Mouse (Mus musculus) left cerebral cortex, adult 18-20 months (tissue): ENCODE measurements at regions not wholly inside any gene's neighbourhood (a gene's known extent, or its start where the extent isn't known, plus 50 kb on each side); places are given as distances from the start of the nearest gene placed in this dataset.
"Not testable (repeated sequence)": the region's sequence is repeated elsewhere in the genome, so short reads cannot be mapped to it uniquely, and the experiment has no call there.

Experiments used
- DNase-seq, 2 experiments: peaks; one replicate each; pipeline ENCODE4 v3.0.0; 2021 to 2022; ENCODE audit warnings: low spot score in 2 of 2, mixed read lengths in 1 of 2

DNA sequence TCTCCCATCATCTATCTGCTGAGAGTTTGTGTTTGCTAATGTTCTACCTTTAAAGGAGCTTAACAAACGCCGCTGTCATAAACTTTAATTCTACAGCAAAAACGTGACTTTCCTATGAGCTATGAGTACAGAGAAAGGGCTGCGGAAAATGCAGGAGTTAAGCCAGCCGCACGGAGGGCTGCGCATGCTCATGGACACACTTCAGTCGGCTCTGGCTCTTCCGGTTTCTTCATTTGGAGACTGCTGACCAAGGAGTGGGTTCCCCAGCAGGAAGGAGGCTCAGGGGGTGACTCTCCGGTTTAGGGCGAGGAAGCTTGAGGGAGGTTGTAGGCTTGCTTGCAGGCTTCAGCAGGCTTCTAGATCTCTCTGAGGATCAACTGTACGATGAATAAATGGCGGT, 59.3 kb downstream of the Sox2 start:
- no peak for DNase-seq

DNA sequence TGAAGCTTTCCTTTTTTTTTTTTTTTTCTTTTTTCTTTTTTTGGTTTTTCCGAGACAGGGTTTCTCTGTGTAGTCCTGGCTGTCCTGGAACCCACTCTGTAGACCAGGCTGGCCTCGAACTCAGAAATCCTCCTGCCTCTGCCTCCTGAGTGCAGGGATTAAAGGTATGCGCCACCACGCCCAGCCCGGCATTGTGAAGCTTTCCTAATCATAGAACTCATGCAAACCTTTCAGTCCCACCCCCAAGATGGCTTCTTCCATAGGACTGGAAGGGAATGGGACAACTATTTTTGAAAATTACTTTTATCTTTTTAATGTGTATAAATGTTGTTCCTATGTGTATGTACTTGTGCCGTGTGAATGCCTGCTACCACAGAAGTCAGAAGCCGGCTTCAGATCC, 61.9 kb downstream of the Sox2 start:
- DNase-seq = not testable (repeated sequence)

DNA sequence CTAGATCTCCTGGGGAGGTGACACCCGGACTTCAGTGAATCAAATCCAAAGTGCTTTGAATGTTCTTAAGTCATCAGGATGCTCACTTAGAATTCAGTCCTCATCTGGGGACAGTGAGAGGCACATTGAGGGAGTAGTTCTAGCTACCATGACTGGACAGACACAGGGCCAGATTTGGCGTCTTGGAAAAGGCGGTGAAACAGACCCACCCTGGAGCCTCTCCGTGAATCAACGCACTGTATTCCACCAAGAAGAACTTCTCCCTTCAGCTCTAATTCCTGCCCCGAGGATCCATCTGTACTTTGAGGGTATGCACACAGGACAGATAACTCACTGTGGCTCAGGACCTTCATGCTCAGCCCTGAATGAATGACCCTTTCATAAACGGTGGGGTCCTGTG, 72.3 kb downstream of the Sox2 start:
- no peak for DNase-seq

DNA sequence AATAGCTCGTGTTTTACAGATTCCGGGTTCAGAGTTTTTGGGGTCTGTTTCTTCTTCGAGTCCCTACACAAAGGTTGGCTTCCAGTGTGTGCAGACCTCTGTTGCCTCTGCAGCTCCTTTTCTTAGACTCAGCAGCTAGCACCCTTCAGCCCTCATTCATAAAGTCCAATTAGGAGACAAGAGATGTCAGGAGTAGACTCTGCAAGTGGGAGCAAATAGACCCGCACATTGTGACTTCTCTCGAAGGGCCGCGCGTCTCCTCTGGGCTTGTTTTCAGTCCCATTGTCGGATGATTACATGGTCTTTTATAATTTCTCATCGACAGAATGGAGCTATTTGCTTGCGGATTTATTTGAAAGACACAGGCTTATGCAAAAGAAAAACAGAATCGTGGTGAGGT, 76.8 kb downstream of the Sox2 start:
- no peak for DNase-seq

DNA sequence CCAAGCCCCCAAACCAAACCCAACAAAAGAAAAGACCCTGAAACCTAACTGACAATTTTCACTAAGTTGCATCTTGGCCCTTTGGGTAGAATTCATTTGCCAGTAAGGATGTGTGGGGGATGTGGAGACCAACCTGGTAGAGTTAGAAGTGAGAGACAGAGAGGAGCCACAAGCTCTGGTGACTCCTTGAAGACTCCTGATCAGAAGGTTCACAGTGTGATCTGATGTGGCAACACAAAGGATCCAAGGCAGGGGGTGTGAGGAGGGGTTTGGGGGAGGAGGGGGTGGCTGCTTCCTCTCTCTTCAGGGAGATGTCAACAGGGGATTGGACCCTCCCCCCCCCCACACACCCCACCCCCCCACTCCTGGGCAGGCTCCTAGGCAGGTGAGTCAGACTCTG, 78.1 kb downstream of the Sox2 start:
- no peak for DNase-seq

DNA sequence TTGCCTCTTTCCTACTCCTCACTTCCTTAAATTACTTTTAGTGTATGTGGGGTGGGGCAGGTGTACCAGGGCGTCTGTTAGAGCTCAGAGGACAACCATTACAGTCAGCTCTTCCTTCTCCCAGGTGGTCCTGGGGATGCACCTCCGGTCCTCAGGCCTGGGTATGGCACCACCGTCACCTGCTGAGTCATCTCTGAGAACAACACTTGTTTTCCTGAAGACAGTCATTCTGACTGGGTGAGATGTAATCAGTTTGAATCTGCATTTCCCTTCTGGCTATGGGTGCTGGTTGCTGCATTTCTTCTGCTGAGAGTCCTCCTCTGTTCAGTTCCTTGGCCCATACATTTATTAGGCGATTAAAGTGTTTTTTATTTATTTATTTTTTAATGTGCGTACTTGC, 84.8 kb downstream of the Sox2 start:
- no peak for DNase-seq

DNA sequence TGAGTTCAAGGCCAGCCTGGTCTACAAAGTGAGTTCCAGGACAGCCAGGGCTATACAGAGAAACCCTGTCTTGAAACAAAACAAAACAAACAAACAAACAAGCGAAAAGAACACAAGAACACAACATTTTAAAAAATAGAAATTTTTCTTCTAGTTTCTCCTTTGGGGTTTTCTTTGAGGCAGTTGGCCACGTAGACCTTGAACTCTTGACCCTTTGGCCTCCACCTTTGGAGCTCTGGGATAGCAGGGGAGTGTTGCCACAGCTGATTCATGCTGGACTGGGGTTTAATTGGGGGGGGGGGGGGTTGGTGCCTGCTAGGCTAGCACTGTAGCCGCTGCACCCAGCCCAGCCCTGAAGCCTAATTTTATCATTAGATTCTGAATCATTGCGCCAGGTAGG, 87.8 kb downstream of the Sox2 start:
- no peak for DNase-seq

DNA sequence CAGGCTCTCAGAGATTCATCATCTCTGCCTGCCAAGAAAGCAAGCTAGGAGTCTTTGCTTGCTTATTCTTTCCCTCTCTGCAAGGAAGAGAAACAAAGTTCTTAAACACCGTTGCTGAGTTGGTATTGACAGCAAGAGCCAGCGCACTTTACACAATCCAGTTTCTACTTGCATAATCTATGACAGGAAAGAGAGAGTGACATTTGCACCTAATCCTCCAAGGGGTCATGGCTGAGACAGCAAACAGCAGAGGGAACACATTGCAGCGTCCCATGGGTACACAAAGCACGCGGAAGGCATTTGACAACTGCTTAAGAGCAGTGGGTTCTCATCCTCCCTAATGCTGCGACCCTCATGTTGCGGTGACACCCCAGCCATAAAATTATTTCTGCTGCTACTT, 88.7 kb downstream of the Sox2 start:
- no peak for DNase-seq

DNA sequence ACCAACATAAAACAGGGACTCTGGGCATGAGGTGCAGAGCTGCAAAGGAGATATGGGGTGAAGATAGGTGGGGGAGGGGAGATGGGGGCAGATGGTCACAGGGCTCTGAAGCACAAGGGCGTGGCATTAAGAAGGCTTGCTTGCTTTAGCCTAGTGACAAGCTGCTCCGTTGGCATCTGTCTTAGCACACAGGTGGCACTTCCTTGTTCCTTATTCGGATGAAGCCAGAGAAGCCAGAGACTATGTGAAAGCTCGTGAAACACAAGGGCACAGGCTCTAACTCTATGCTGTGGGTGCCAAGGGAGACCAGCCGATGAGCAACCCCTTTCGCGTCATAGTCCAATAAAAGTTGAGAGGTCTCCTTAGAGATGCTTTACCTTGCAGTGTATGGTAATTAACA, 89.5 kb downstream of the Sox2 start:
- DNase-seq = no peak

DNA sequence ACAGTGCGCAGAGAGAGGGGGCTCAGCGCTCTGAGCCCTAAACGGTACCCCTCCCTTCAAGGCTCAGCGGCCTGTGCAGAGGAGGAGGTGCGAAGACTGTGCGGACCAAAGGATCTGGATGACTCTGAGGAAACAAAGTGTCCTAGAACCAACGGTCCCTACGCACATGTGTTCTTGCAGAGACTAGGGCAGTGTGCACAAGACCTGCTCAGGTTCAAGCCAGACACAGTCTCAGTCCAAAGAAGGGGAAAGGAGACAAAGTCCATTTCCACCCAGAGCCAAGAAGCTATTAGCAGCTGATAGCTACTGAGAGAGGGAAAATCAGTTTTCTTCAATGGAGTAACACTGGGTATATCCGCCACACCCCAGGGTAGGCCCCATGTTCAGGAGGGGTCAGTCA, 89.9 kb downstream of the Sox2 start:
- no peak for DNase-seq

DNA sequence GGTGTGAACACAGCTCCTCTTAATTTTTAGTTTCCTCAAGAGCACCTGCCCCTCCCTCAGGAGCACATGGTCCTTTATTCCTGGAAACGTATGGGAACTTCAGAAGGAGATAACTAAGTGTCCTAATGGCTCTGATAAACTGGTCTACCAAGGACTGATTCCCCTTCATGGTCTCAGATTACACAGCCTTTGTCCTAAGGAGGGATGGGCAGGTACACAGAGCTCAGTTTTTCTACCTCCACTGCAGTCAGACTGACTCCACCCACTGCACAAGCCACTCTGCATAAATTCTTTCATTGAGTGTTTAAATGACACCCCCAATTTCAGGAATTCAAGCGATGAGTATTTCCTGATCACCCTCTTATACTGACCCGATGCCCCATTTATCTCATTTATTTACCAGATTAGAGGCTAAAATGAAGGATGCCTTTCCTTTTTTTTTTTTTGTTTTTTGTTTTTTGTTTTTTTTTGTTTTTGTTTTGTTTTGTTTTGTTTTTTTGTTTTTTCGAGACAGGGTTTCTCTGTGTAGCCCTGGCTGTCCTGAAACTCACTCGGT, 95.1 kb downstream of the Sox2 start:
- DNase-seq = no peak

DNA sequence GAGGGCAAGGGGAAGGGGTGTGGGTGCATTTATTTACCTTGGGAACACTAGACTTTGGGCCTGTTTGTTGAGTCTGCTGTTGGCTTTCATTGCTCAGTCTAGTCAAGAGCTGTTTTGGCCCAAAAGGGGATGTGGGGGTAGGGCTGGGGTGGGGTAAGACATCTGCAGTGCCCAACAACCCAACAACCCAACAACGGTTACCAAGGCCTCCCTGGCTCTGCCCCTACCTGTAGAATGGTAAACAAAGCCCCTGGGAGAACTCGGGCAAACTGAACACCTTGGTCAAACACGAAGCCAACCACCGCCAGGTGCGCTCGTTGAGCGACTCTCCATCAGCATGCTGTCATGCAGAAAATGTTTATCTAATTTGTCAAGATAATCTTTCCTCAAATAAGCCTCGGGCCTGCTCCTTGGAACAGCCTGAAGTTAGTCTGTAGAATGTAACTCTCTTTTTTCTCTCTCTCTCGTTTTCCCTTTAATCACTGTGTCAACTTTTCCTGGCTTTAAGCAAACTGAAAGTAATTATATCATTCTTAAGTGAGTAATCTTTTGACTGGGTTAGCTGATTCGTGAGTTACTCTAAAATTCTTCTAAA, 97.4 kb downstream of the Sox2 start:
- DNase-seq = no peak

DNA sequence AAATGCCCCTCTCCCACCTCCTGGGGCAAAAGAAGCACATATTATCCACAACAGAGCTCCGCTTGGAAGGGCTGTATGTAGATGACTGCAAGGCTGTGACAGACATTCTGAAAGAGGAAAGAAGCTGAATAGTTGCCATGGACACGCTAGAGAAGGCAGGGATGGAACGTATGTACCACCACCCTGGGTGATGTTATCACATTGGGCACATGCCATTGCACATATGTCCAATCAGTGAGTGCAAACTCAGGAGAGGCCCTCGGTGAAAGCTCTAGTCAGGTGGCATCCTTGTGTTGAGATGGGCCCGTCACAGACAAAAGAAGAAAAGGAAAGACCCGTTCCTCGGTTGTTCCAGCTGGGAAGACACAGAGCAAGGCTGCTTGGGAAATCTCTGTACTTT, 99.8 kb downstream of the Sox2 start:
- no peak for DNase-seq

DNA sequence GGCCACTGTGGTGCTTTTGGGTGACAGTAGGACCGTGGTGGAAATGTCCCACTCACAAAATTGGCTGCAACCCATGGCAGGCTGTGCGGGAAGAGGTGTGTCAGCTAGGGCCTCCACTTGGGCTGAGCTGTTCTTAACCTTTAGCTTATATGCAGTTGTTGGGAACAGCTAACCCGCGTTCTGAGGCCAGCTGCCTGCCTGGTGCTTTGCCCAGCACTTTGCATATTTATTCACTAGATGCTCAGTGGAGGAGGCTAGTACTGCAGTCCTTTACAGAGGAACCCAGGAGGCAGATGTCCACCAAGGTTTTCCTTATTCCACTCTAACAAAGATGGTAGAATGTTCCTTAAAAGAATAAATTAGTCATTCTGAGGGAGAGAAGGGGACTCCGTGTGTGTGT, 101.3 kb downstream of the Sox2 start:
- peak in 1 of 2 experiments; percentile 3 for DNase-seq

DNA sequence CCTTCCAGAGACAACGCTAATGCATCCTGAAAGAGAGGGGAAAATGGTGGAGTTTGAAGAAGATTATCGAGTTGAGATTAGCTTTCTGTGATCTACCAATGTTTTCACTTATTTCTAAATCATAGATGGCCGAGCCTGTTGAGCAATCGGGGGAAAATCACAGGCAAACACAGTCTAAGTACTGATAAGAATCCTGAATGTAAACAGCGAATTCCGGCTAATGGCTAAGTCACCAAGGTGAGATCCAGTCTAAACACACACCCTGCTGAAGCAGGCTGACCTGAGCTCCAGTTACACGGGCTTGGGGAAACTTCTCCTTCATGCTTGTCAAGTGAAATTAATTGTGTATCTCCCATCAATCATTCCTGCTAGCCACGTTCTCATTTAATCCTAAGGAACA, 103.4 kb downstream of the Sox2 start:
- no peak for DNase-seq

DNA sequence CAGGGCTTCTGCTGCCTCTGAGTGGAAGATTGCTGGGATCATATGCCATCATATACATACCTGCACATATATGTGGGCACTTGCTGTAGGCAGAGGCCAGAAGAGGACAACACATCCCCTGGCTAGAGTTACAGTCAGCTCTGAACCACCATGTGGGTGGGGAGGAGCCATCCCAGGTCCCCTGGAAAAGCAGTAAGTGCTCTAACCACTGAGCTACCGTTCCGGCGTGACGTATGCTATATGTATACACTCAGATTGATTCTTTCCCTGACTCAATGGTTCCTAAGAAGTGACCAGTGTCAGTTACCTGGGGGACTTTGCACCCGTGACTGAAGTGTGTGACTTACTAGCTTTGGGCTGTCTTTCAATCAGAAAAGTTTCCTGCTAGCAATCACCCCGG, 104.6 kb downstream of the Sox2 start:
- no peak for DNase-seq

DNA sequence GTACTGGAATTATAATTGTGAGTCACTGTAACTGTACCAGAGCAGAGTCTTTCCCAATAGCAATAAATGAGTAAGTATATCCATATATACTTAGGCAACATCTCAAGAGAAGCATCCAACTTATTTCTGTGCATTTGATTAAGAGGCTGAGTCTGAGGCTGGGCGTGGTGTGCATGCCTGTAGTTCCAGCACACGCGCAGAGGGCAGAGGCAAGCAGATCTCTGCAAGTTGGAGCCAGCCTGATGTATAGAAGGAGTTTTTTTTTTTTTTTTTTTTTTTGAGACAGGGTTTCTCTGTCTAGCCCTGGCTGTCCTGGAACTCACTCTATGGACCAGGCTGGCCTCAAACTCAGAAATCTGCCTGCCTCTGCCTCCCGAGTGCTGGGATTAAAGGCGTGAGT, 105.1 kb downstream of the Sox2 start:
- not testable (repeated sequence) for DNase-seq

DNA sequence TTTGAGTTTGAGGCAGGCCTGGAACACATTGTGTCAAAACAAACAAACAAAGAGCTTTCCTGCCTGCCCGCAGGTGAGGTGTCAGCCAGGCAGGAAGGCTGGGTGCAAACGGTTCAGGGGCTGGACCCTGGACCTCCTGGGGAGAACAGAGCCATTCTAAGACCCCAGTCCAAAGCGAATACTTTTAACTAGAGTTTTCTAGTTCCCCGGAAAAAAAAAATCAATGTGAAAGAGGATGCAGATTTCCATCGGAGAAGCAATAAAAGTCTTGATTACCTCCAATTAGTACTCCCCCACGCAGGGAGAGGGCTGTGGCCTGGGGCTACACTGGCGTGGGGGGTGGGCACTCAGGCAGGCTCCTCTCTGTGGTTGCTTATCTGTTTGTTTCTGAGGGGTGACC, 106.4 kb downstream of the Sox2 start:
- no peak for DNase-seq

DNA sequence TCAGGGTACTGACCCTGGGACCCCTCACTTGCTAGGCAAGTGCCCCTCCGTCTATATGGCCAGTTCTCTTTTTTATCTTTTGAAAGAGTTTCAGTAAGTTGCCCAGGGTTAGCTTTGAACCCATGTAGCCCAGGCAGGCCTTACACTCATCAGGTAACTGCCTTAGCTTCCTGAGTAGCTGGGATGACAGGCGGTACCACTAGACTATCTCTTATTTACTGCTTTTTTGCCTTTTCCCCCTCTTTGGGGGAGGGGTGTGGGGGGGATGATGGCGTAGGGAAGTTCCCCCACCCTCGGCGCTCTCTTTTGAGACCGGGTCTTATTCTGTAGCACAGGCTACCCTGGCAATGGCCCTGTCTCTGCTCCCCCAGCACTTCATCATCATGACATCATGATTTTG, 106.9 kb downstream of the Sox2 start:
- DNase-seq = no peak

DNA sequence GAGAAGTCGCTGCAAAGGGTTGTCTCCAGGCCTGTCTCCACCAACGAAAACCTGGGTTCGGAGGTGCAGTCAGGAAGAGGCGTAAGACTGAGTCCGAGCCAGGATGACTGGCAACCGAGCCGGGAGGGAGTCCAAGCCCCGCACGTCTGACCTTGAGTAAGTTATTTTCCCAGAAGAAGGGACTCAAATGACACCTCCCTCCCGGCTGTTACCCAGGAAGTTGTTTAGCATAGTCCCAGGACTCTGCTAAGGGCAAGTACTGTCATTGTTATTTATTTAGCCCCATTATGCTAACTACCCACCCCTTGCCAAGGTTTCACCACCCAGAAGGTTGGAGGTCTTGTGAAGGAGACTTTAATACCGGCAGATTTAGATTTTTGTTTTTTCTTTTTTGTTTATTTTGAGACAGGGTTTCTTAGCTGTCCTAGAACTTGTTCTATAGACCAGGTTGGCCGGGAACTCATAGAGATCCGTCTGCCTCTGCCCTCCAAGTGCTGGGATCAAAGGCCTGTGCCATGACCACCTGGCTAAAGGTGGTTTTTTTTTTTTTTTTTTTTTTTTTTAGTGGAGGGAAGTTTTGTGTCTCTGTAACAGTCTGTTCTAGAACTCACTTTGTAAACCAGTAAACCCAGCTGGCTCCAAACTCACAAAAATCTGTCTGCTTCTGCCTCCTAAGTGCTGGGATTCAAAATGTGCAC, 107.8 kb downstream of the Sox2 start:
- no peak for DNase-seq

DNA sequence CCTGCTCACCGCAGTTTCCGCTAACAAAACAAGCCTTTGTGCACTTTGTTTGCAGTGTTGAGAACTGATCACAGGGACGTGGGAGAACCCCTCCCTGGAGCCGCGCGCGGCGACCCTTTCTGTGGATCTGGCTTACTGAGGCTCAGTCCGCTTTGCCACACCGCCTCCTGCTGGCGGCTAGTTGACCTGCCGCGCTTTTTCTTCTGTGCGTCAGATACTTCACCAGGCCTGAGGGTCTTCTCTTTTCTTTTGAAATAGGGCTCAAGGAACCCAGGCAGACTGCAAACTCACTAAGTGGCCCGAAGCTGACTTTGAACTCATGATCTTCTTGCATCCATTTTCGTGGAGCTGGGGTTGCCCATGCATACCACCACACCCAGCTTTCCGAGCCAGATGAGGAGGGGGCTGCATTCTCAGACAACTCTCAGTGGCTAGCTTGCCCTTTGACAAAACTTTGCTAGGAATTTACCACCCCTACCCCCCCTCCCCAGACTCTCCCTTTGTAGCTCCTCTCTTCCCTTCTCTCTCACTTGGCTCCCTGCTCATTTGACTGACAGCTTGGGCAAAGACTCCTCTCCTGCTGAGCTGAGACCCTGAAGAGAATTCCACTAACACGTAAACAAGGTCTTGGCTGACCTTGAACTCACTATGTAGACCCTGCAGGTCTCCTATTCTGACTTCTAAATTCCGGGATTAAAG, 109.9 kb downstream of the Sox2 start:
- no peak for DNase-seq

DNA sequence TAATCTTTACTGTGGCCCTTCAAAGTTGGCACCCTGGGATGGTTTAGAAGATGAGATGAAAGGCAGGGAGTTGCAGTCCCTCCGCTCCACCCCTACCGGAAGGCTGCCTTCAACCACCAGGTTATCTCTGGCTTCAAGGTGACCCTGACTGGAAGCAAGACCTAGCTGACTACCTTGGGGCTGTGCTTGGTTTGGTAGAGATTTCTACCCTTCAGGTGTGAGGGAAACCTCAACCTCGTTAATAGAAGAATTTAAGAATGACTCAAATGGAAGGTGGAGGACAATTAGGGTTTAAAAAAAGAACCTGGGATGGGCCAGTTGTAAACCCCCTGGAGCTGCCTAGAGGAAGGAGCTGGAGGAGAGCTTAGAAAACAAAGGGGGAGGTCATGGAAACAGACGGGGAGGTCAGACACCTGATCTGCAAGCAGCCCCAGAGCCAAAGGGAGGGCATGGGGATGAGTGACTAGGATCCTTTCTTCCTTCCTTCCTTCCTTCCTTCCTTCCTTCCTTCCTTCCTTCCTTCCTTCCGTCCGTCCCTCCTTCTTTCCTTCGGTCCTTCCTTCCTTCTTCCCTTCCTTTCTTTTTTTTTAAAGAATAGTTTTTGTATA, 111.1 kb downstream of the Sox2 start:
- DNase-seq = no peak
